Mouse (Mus musculus) hematopoietic stem cell, adult 5-6 weeks (primary cell): Measurements from ENCODE around the gene Chia1. TPM values are rescaled to one million over a fixed set of nuclear protein-coding genes. Genes with fewer than 3 reads are reported as not detected.

Experiments used
- total RNA-seq: library from RNA; stranded (forward); fragments of 172-1452, 232-1000 nt; gene quantifications from 2 replicates; pipeline ENCODE4 v1.2.3, GENCODE M21; 2017

Chia1 gene
- total RNA-seq, 1 experiment from 2014 or later: not detected

Other genes with a start within 250 kb of the Chia1 start
- gene Adora3, start 242.4 kb upstream of the Chia1 start, total RNA-seq: 0.38 TPM in 1 of 2 replicates, not detected in the other
- gene Tmigd3, start 242.3 kb upstream of the Chia1 start, total RNA-seq: 1.8 TPM in 1 of 2 replicates, not detected in the other
- 3.9 and 7.4 TPM in 2 replicates for gene I830077J02Rik, start 180.6 kb upstream of the Chia1 start, total RNA-seq
- gene Wdr77, start 153.9 kb upstream of the Chia1 start, total RNA-seq: 40.0 and 44.0 TPM in 2 replicates
- 347 and 404 TPM in 2 replicates for gene Atp5f1, start 153.1 kb upstream of the Chia1 start, total RNA-seq
- 0.55 and 3.2 TPM in 2 replicates for gene Ovgp1, start 139.5 kb upstream of the Chia1 start, total RNA-seq
- gene Pifo, start 98.6 kb upstream of the Chia1 start, total RNA-seq: not detected in 2 replicates
- gene Chil5, start 80.4 kb upstream of the Chia1 start, total RNA-seq: 2.5 and 5.3 TPM in 2 replicates
- 106 and 442 TPM in 2 replicates for gene Chil3, start 54.3 kb downstream of the Chia1 start, total RNA-seq
- gene Chil4, start 106.3 kb downstream of the Chia1 start, total RNA-seq: not detected in 2 replicates